Mouse (Mus musculus): ENCODE data around the gene Mpdz.

- TF ChIP-seq EP300 (IDR thresholded peaks at IDR 0.05) (no peak), CTCF (IDR thresholded peaks at IDR 0.05) (no peak)
These were observed 97.5 kb downstream of the Mpdz start for GRCm38 (mm10) chr4:81345141-81345540.
